Mouse (Mus musculus): ENCODE results near the gene Ube2m.
"Not testable (repeated sequence)": the region's sequence is repeated elsewhere in the genome, so short reads cannot be mapped to it uniquely, and the experiment has no call there.

Ube2m gene

DNA sequence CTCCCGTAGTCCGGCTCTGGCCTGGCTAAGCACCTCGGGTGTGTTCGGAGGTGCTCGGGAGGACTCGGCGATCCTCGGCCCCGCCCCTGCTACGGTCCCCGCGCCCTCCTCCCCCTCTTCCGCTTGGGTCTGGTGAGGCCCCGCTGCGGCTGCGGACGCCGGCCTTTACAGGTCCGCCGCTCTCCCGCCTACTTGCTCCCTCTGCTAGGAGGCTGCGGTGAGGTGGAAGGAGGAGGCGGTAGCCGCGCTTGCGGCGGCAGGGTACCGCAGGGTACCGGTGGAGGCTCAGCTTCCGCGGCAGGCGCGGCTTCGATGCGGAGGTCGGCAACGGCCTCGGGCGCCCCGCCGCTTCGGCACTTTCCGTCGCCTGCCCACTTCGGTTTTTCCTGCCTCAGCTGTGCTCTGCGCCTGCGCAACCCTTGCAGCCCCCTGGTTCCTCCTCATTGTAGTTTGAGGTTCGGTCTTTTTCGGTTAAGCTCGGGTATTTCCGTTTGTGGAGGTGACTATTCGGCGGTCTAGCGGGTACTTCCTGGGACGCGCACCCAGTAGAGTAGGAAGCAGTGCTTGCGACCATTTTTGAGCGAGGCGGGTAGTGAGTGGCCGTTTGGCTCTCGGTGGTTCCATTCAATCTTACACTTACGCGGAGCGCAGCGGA, at the start of gene Ube2m:
TSS of gene Ube2m (minus strand) at position 375 of the 655 bp plus-strand sequence.
- Histone ChIP-seq H3K27me3 (ENCODE audit: control insufficient read depth, insufficient read depth, low read length, poor library complexity, severe bottlenecking) (no peaks in the 10 kb centered on the region), H3K36me3 (ENCODE audit: control insufficient read depth, insufficient read depth, low read length, poor library complexity, severe bottlenecking) (no peaks in the 10 kb centered on the region; the same call in 1 of the 2 replicates)
- peak; percentile 99 for DNase-seq (ENCODE audit: low read depth, low spot score)

DNA sequence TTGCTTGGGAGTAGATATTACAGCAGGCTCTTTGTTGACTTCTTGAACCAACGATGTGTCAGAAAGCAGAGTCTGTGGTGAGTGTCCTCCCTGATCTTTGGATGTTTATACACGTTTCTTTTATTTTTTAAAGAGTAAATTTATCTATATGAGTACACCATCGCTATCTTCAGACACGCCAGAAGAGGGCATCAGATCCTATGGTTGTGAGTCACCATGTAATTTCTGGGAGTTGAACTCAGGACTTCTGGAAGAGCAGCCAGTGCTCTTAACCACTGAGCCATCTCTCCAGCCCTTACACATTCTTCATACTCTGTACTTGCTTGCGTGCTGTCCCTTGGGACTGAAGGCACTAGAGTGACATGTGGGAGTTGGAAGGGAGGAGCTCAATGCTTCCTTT, 34.2 kb upstream of the Ube2m start:
- H3K36me3 ChIP-seq (ENCODE audit: control insufficient read depth, insufficient read depth, low read length, poor library complexity, severe bottlenecking): no peaks in the 10 kb centered on the region
- H3K27me3 ChIP-seq (ENCODE audit: control insufficient read depth, insufficient read depth, low read length, poor library complexity, severe bottlenecking): no peaks in the 10 kb centered on the region
- no peak for DNase-seq (ENCODE audit: low read depth, low spot score)

DNA sequence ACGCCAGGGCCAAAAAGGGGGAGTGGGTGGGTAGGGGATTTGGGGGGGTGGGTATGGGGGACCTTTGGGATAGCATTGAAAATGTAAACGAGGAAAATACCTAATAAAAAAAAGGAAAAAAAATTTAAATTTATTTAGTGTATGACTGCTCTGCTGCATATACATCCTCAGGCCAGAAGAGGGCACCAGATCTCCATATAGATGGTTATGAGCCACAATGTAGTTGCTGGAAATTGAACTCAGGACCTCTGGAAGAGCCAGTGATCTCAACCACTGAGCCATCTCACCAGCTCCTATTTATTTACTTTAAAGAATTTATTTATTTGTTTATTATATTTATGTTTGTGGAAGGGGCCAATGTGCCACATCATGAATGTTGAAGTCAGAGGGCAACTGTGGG, 25.3 kb upstream of the Ube2m start:
- H3K27me3 ChIP-seq (ENCODE audit: control insufficient read depth, insufficient read depth, low read length, poor library complexity, severe bottlenecking); H3K36me3 ChIP-seq (ENCODE audit: control insufficient read depth, insufficient read depth, low read length, poor library complexity, severe bottlenecking): not testable (repeated sequence)
- DNase-seq (ENCODE audit: low read depth, low spot score): peak; percentile 54

DNA sequence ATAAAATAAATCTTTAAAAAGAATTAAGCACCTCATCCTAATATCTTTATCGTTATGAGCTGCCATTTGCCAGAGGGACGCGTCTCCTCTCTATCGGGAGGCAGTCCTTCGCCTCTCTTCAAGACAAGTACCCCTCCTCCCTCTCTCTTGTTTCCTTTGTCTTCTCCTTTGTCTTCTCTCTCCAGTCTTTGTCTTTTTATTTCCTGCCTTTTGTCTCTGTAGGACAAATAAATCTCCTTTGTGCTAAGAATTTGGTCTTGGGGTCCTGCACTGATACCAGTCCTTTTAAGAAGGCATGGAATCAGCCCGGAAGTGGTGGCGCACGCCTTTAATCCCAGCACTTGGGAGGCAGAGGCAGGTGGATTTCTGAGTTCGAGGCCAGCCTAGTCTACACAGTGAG, 21.5 kb upstream of the Ube2m start:
- H3K36me3 ChIP-seq (ENCODE audit: control insufficient read depth, insufficient read depth, low read length, poor library complexity, severe bottlenecking): no peaks in the 10 kb centered on the region
- DNase-seq (ENCODE audit: low read depth, low spot score): no peak
- H3K27me3 ChIP-seq (ENCODE audit: control insufficient read depth, insufficient read depth, low read length, poor library complexity, severe bottlenecking): no peaks in the 10 kb centered on the region

DNA sequence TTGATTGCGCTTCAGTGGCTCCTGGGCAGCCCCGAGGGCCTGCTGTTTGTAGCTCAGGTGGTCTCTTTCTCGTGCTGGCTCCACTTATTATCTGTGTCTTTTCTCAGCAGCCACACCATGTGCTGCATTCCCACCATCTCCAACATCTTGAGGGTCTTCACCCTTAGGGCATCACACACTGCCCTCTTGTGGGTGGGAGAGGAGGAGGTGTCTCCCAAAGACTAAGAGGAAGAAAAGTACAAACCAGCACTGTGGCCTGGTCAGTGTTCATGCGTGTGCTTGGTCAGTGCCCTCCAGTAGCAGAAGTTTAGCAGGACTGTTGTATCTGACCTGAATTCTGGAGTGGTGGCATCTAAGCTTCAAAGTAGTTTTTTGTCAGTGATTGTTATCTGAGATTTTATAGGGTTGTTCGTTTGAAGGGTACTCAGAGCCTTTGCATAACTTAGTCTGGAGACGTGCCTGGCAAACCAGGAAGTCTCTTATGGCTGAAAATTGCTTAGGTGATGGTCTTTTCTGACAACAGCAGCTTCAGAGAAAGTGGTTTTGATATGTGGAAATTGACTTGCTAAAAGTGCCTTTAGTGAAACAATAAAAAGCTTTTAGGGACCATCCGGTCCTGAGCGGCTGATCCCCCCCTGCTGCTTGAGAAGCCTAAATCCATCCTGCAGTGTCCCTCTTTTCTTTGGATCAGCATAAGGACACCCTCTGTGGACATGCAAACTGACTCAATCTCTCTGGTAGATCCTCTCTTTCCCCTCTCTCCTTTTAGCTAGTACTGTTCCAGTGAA, 19.0 kb upstream of the Ube2m start:
- Histone ChIP-seq H3K27me3 (ENCODE audit: control insufficient read depth, insufficient read depth, low read length, poor library complexity, severe bottlenecking) (no peaks in the 10 kb centered on the region), H3K36me3 (ENCODE audit: control insufficient read depth, insufficient read depth, low read length, poor library complexity, severe bottlenecking) (no peaks in the 10 kb centered on the region)
- no peak for DNase-seq (ENCODE audit: low read depth, low spot score)

DNA sequence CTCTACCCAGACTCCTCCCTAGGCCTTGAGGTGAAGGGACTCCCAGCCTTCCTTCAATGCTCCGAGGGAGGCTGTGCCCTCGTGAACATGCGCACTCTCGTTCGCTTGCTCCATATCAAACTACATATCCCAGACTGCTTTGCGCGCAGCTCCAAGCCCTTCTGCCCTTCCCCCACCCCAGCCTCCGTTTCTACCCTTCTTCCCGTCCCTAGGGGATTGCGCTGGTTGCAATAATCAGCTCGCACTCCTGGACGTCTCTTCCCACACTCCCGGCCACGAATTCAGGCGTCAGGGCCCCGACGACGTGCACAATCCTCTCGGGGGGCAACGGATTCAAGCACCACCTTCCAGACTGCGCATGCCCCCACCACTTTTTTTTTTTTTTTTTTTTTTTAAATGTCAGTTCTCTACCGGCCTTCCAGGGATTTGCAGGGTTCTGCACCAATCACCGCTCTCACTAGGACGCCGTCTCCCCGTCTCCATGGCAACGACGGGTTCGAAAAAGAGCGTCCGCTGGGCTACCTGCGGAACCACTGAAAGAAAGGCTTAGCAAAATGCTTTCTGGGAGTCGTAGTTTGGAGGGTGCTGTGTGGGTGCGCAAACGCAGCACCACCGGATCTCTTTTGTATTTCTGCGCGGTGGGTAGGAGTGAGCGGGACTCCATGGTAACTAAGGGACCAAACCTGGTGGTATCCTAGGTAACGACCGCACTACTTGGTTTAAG, 16.4 kb upstream of the Ube2m start, which contains the start of gene Mzf1:
TSS of gene Mzf1 (minus strand) at position 478 of the 724 bp plus-strand sequence.
- Histone ChIP-seq H3K36me3 (ENCODE audit: control insufficient read depth, insufficient read depth, low read length, poor library complexity, severe bottlenecking) (no peaks in the 10 kb centered on the region), H3K27me3 (ENCODE audit: control insufficient read depth, insufficient read depth, low read length, poor library complexity, severe bottlenecking) (no peaks in the 10 kb centered on the region)
- DNase-seq (ENCODE audit: low read depth, low spot score): peak; percentile 97

DNA sequence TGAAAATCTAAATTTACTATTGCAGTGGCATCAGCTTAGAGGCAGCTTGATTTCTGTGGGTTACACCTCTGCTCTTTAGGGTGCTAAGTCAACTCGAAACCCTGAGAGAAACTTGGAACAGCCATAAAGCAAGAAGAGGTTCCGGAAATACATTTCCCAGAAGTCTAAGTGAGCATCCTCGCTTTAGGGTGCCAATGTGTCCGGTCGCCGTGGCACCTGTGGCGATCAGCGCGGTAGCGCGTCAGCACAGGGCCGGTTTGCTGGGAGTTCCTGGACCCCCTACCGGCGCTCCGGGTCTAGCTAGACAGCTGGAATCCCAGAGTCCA, 15.8 kb upstream of the Ube2m start:
- no peaks in the 10 kb centered on the region for H3K27me3 ChIP-seq (ENCODE audit: control insufficient read depth, insufficient read depth, low read length, poor library complexity, severe bottlenecking)
- no peaks in the 10 kb centered on the region for H3K36me3 ChIP-seq (ENCODE audit: control insufficient read depth, insufficient read depth, low read length, poor library complexity, severe bottlenecking)
- DNase-seq (ENCODE audit: low read depth, low spot score): no peak

DNA sequence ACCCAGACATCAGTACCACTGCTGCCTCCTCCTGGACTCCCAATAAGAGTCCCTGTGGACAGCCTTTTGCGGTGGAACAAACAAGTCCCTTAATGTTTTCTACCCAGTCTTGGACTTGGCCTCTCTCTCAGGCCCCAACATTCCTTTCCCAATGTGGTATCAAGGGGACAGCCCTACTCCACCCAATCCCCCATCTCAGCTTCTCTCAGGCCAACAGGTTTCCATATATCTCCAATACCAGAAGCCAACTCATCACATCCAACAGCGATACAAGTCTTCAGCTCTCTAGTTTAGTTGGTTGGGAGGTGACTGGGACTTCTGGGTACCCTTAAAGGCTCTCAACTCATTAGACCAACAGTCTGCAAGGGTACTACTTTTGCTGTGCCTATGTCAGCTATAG, 15.4 kb upstream of the Ube2m start:
- DNase-seq (ENCODE audit: low read depth, low spot score): no peak
- H3K27me3 ChIP-seq (ENCODE audit: control insufficient read depth, insufficient read depth, low read length, poor library complexity, severe bottlenecking): no peaks in the 10 kb centered on the region

DNA sequence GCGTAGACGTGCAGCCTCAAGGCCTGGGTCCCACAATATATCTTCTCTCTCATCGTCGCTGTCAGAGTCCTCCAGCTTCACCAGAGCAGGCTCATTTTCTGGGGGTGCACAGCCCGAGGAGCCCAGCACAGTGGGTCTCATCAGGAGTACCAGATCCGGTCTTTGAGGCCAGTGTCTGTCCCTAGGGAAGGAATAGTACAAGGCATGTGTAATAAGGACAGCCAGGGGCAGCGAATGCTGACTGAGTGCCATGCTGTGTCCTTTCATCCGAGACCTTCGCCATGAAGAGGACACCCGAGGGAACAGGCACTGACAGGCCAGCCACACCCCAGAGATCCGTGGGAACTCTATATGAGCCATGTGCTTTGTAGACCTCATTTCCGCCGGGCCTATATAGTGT, 14.9 kb upstream of the Ube2m start:
- Histone ChIP-seq H3K36me3 (ENCODE audit: control insufficient read depth, insufficient read depth, low read length, poor library complexity, severe bottlenecking) (no peaks in the 10 kb centered on the region), H3K27me3 (ENCODE audit: control insufficient read depth, insufficient read depth, low read length, poor library complexity, severe bottlenecking) (no peaks in the 10 kb centered on the region)
- no peak for DNase-seq (ENCODE audit: low read depth, low spot score)

More for the DNA sequence above, 15.4 kb upstream of the Ube2m start:
- no peaks in the 10 kb centered on the region for H3K36me3 ChIP-seq (ENCODE audit: control insufficient read depth, insufficient read depth, low read length, poor library complexity, severe bottlenecking)

DNA sequence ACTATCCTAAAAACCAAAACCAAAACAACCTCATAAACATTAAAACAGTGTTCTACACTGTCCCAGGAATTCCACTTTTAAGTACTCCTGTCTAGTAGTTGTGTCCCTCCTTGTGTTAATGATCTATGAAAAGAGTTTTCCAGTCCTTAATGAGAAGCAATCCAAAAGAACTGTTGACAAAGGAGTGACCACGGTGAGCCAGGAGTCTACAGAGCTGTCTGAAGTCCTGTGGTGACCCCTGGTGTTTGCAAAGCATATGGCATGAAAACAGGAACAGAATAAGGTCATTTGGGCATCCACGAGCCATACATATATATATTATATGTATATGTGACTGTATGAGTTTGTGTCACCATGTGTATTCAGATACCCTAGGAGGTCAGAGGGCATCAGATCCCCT, 8.0 kb upstream of the Ube2m start:
- H3K27me3 ChIP-seq (ENCODE audit: control insufficient read depth, insufficient read depth, low read length, poor library complexity, severe bottlenecking): no peaks in the 10 kb centered on the region
- H3K36me3 ChIP-seq (ENCODE audit: control insufficient read depth, insufficient read depth, low read length, poor library complexity, severe bottlenecking): no peaks in the 10 kb centered on the region
- peak; percentile 89 for DNase-seq (ENCODE audit: low read depth, low spot score)

DNA sequence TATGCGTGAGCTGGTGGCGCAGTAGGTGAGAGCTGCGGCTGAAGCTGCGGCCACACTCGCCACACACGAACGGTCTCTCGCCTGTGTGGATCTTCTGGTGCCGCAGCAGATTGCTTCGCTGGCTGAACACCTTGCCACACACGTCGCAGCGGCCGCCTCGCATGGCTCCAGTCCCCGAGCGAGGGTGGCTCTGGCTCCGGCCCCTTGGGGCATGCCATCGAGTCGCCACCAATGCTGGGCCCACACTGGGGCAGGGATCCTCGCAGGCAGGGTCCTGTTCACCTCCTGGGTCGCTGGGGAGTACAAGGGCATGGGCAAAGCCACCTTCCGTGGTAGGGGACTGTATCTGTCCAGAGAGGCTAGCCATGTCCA, 6.2 kb upstream of the Ube2m start:
- no peaks in the 10 kb centered on the region for H3K36me3 ChIP-seq (ENCODE audit: control insufficient read depth, insufficient read depth, low read length, poor library complexity, severe bottlenecking)
- DNase-seq (ENCODE audit: low read depth, low spot score): no peak
- H3K27me3 ChIP-seq (ENCODE audit: control insufficient read depth, insufficient read depth, low read length, poor library complexity, severe bottlenecking): no peaks in the 10 kb centered on the region

DNA sequence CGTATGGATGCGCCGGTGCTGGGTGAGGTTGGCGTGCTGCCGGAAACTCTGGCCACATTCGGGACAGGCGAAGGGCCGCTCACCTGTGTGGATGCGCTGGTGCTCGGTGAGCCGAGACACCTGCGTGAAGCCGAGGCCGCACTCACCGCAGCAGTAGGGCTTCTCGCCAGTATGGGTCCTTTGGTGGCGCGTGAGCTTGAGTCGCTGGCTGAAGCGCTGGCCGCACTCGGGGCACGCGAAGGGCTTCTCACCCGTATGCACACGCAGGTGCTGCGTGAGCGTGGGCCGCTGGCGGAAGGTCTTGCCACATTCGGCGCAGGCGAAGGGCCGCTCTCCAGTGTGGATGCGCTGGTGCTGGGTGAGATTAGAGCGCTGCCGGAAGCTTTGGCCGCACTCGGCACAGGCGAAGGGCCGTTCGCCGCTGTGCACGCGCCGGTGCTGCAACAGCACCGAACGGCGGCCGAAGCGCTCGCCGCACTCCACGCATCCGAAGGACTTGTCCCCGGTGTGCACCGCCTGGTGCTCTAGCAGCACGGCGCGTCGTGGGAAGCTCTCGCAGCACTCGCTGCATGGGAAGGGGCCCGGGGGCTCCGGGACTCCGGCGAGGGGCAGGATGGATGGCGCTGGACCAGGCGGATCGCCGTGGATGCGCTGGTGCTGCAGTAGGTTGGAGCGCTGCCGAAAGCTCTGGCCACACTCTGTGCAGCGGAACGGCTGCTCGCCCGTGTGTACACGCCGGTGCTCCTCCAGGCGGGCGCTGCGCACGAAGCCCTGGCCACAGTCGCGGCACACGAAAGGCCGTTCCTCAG, 5.6 kb upstream of the Ube2m start:
- no peak for DNase-seq (ENCODE audit: low read depth, low spot score)
- Histone ChIP-seq H3K27me3 (ENCODE audit: control insufficient read depth, insufficient read depth, low read length, poor library complexity, severe bottlenecking) (no peaks in the 10 kb centered on the region), H3K36me3 (ENCODE audit: control insufficient read depth, insufficient read depth, low read length, poor library complexity, severe bottlenecking) (no peaks in the 10 kb centered on the region)

DNA sequence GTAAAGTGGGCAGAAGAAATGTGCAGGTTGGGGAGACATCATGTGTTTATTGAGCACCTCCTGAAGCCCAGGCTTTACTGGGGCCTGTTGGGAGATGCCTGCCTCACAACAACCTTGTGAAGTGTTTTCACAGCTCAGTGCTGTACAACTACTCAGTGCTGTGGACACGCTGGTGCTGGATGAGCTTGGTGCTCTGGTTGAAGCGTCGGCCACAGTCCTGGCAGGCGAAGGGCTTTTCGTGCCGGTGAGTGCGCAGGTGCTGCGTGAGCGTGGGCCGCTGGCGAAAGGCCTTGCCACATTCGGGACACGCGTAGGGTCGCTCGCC, 5.0 kb upstream of the Ube2m start:
- no peak for DNase-seq (ENCODE audit: low read depth, low spot score)
- Histone ChIP-seq H3K27me3 (ENCODE audit: control insufficient read depth, insufficient read depth, low read length, poor library complexity, severe bottlenecking) (no peaks in the 10 kb centered on the region), H3K36me3 (ENCODE audit: control insufficient read depth, insufficient read depth, low read length, poor library complexity, severe bottlenecking) (no peaks in the 10 kb centered on the region)

DNA sequence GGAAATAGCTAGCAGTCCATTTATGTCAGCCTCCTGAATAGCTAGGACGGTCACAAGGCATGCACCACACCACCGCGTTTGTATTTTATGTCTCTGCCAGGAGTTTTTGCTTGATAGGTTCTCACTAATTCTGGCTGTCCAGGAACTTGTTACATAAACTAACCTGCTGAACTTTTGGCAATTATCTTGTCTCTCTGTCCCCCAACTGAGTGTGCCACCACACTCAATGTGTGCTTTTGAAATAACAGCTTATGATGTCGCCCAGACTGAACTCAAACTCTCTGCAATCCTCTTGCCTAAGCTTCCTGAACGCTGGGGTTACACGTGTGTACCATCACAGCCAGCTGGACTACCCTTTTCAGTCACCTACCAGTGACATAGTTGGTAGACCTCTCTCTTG, 4.4 kb upstream of the Ube2m start:
- DNase-seq (ENCODE audit: low read depth, low spot score): no peak
- Histone ChIP-seq H3K36me3 (ENCODE audit: control insufficient read depth, insufficient read depth, low read length, poor library complexity, severe bottlenecking) (no peaks in the 10 kb centered on the region), H3K27me3 (ENCODE audit: control insufficient read depth, insufficient read depth, low read length, poor library complexity, severe bottlenecking) (no peaks in the 10 kb centered on the region)

DNA sequence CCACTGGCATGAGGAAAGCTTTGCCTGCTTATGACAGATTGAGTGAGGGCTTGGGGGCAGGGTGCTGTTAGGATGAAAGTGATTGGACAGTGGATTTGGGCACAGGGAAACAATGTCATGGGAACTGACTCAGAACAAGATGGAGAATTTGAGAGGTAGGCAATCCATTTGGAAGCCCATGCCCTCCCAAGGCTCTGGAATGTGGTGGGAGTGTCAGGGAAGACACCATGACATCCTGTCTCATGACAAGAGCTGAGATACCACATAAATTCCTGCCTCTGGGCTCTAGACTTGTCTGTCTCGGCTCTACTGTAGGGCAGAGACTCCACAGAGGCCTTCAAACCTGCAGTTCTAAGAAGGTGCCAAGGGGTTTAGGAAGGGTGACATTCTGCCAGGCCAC, 3.2 kb upstream of the Ube2m start:
- no peak for DNase-seq (ENCODE audit: low read depth, low spot score)
- H3K36me3 ChIP-seq (ENCODE audit: control insufficient read depth, insufficient read depth, low read length, poor library complexity, severe bottlenecking): no peaks in the 10 kb centered on the region
- no peaks in the 10 kb centered on the region for H3K27me3 ChIP-seq (ENCODE audit: control insufficient read depth, insufficient read depth, low read length, poor library complexity, severe bottlenecking)
